Mouse (Mus musculus): ENCODE measurements around the gene Cux2. TPM values are rescaled to one million over a fixed set of nuclear protein-coding genes. Genes with fewer than 3 reads are reported as not detected.

Gene Cux2
- polyA plus RNA-seq, 1 experiment from 2014 or later, result 17.4 TPM

GRCm38 (mm10) chr5:122068563-122068962 is 18.7 kb upstream of the Cux2 start:
- no peaks in the 10 kb centered on the region for H3K9me3 ChIP-seq (ENCODE audit: control insufficient read depth, low read length)
- H3K4me3 ChIP-seq (ENCODE audit: low read depth, low read length), result no peak overlapping the region
- no peak for ATAC-seq (ENCODE audit: low FRiP score)
- 76% methylated on average over 13 of the region's 13 CpGs for WGBS
- no peak overlapping the region for H3K27ac ChIP-seq (ENCODE audit: low read depth, low read length)
- no peak overlapping the region for H3K9ac ChIP-seq (ENCODE audit: low read depth, low read length)
- H3K27me3 ChIP-seq (ENCODE audit: control insufficient read depth, insufficient read depth, low read length), result no peaks in the 10 kb centered on the region
- H3K36me3 ChIP-seq (ENCODE audit: control insufficient read depth, insufficient read depth, low read length), result no peaks in the 10 kb centered on the region
- H3K4me1 ChIP-seq (replicated peaks; ENCODE audit: control insufficient read depth, insufficient read depth, low read length), result no peaks in the 10 kb centered on the region
- no peak overlapping the region for H3K4me2 ChIP-seq (replicated peaks; ENCODE audit: low read depth, low read length)
- no peak for DNase-seq (ENCODE audit: low spot score)

- ATAC-seq (ENCODE audit: low FRiP score), result no peak
- no peaks in the 10 kb centered on the region for H3K36me3 ChIP-seq (ENCODE audit: control insufficient read depth, insufficient read depth, low read length)
- DNase-seq (ENCODE audit: low spot score), result no peak
- no peak overlapping the region for H3K27ac ChIP-seq (ENCODE audit: low read depth, low read length)
- no peak overlapping the region for H3K4me2 ChIP-seq (replicated peaks; ENCODE audit: low read depth, low read length)
- WGBS, result 80% methylated on average over 25 of the region's 25 CpGs
- no peak overlapping the region for H3K9ac ChIP-seq (ENCODE audit: low read depth, low read length)
- no peak overlapping the region for H3K4me3 ChIP-seq (ENCODE audit: low read depth, low read length)
- no peaks in the 10 kb centered on the region for H3K27me3 ChIP-seq (ENCODE audit: control insufficient read depth, insufficient read depth, low read length)
- H3K4me1 ChIP-seq (replicated peaks; ENCODE audit: control insufficient read depth, insufficient read depth, low read length), result 0 out of 2 replicates have a peak, but pooled peaks cover 2% of the 10 kb centered on the region
- H3K9me3 ChIP-seq (ENCODE audit: control insufficient read depth, low read length), result no peaks in the 10 kb centered on the region
Observed at GRCm38 (mm10) chr5:122063204-122063933, 13.5 kb upstream of the Cux2 start.

GRCm38 (mm10) chr5:122062479-122062878 is 12.6 kb upstream of the Cux2 start:
- no peak overlapping the region for H3K4me2 ChIP-seq (replicated peaks; ENCODE audit: low read depth, low read length)
- ATAC-seq (ENCODE audit: low FRiP score) (no peak), DNase-seq (ENCODE audit: low spot score) (no peak)
- peaks cover 1% of the 10 kb centered on the region; the same call in 1 of the 2 replicates for H3K9me3 ChIP-seq (ENCODE audit: control insufficient read depth, low read length)
- H3K9ac ChIP-seq (ENCODE audit: low read depth, low read length), result no peak overlapping the region
- no peaks in the 10 kb centered on the region for H3K27me3 ChIP-seq (ENCODE audit: control insufficient read depth, insufficient read depth, low read length)
- WGBS, result 35% methylated on average over 12 of the region's 12 CpGs
- H3K4me3 ChIP-seq (ENCODE audit: low read depth, low read length), result no peak overlapping the region
- 0 out of 2 replicates have a peak, but pooled peaks cover 2% of the 10 kb centered on the region for H3K4me1 ChIP-seq (replicated peaks; ENCODE audit: control insufficient read depth, insufficient read depth, low read length)
- no peaks in the 10 kb centered on the region for H3K36me3 ChIP-seq (ENCODE audit: control insufficient read depth, insufficient read depth, low read length)
- H3K27ac ChIP-seq (ENCODE audit: low read depth, low read length), result no peak overlapping the region

- DNase-seq (ENCODE audit: low spot score) (peak; percentile 54), ATAC-seq (ENCODE audit: low FRiP score) (peak; percentile 22; the same call in 1 of the 2 replicates)
- H3K4me2 ChIP-seq (replicated peaks; ENCODE audit: low read depth, low read length), result no peak overlapping the region; the same call in 1 of the 2 replicates
- H3K9ac ChIP-seq (ENCODE audit: low read depth, low read length), result no peak overlapping the region
- H3K4me3 ChIP-seq (ENCODE audit: low read depth, low read length), result no peak overlapping the region
- H3K9me3 ChIP-seq (ENCODE audit: control insufficient read depth, low read length), result peaks cover 3% of the 10 kb centered on the region; the same call in 1 of the 2 replicates
- H3K4me1 ChIP-seq (replicated peaks; ENCODE audit: control insufficient read depth, insufficient read depth, low read length), result 0 out of 2 replicates have a peak, but pooled peaks cover 2% of the 10 kb centered on the region
- WGBS, result 20% methylated on average over 10 of the region's 12 CpGs
- no peaks in the 10 kb centered on the region for H3K36me3 ChIP-seq (ENCODE audit: control insufficient read depth, insufficient read depth, low read length)
- H3K27me3 ChIP-seq (ENCODE audit: control insufficient read depth, insufficient read depth, low read length), result no peaks in the 10 kb centered on the region
- no peak overlapping the region for H3K27ac ChIP-seq (ENCODE audit: low read depth, low read length)
Observed at GRCm38 (mm10) chr5:122060767-122061333, 10.9 kb upstream of the Cux2 start.

GRCm38 (mm10) chr5:122059060-122060017 is 9.4 kb upstream of the Cux2 start:
- no peak overlapping the region for H3K4me3 ChIP-seq (ENCODE audit: low read depth, low read length)

GRCm38 (mm10) chr5:122057622-122058021 is 7.7 kb upstream of the Cux2 start:
- Histone ChIP-seq H3K36me3 (ENCODE audit: control insufficient read depth, insufficient read depth, low read length) (no peaks in the 10 kb centered on the region), H3K4me1 (replicated peaks; ENCODE audit: control insufficient read depth, insufficient read depth, low read length) (peaks cover 8% of the 10 kb centered on the region), H3K9me3 (ENCODE audit: control insufficient read depth, low read length) (peaks cover 3% of the 10 kb centered on the region; the same call in 1 of the 2 replicates), H3K27me3 (ENCODE audit: control insufficient read depth, insufficient read depth, low read length) (peaks cover 4% of the 10 kb centered on the region; the same call in 1 of the 2 replicates), H3K27ac (ENCODE audit: low read depth, low read length) (no peak overlapping the region), H3K9ac (ENCODE audit: low read depth, low read length) (no peak overlapping the region), H3K4me2 (replicated peaks; ENCODE audit: low read depth, low read length) (no peak overlapping the region), H3K4me3 (ENCODE audit: low read depth, low read length) (no peak overlapping the region)
- DNase-seq (ENCODE audit: low spot score) (peak; percentile 29), ATAC-seq (ENCODE audit: low FRiP score) (no peak)
- WGBS, result 69% methylated on average over 6 of the region's 6 CpGs

More at GRCm38 (mm10) chr5:122059060-122060017, 9.4 kb upstream of the Cux2 start:
- ATAC-seq (ENCODE audit: low FRiP score) (peak; percentile 49; the same call in 1 of the 2 replicates), DNase-seq (ENCODE audit: low spot score) (peak; percentile 85)
- Histone ChIP-seq H3K9ac (ENCODE audit: low read depth, low read length) (no peak overlapping the region), H3K27ac (ENCODE audit: low read depth, low read length) (no peak overlapping the region), H3K4me2 (replicated peaks; ENCODE audit: low read depth, low read length) (peak overlapping the region; percentile 33), H3K36me3 (ENCODE audit: control insufficient read depth, insufficient read depth, low read length) (no peaks in the 10 kb centered on the region), H3K4me1 (replicated peaks; ENCODE audit: control insufficient read depth, insufficient read depth, low read length) (0 out of 2 replicates have a peak, but pooled peaks cover 2% of the 10 kb centered on the region), H3K9me3 (ENCODE audit: control insufficient read depth, low read length) (peaks cover 3% of the 10 kb centered on the region; the same call in 1 of the 2 replicates), H3K27me3 (ENCODE audit: control insufficient read depth, insufficient read depth, low read length) (no peaks in the 10 kb centered on the region)
- WGBS, result 28% methylated on average over 38 of the region's 39 CpGs

- ATAC-seq (ENCODE audit: low FRiP score) (no peak), DNase-seq (ENCODE audit: low spot score) (no peak)
- no peaks in the 10 kb centered on the region for H3K36me3 ChIP-seq (ENCODE audit: control insufficient read depth, insufficient read depth, low read length)
- H3K4me2 ChIP-seq (replicated peaks; ENCODE audit: low read depth, low read length), result no peak overlapping the region
- H3K27ac ChIP-seq (ENCODE audit: low read depth, low read length), result no peak overlapping the region
- H3K9me3 ChIP-seq (ENCODE audit: control insufficient read depth, low read length), result peaks cover 3% of the 10 kb centered on the region; the same call in 1 of the 2 replicates
- H3K9ac ChIP-seq (ENCODE audit: low read depth, low read length), result no peak overlapping the region
- H3K27me3 ChIP-seq (ENCODE audit: control insufficient read depth, insufficient read depth, low read length), result peaks cover 4% of the 10 kb centered on the region; the same call in 1 of the 2 replicates
- peaks cover 6% of the 10 kb centered on the region for H3K4me1 ChIP-seq (replicated peaks; ENCODE audit: control insufficient read depth, insufficient read depth, low read length)
- H3K4me3 ChIP-seq (ENCODE audit: low read depth, low read length), result no peak overlapping the region
- WGBS, result 80% methylated on average over 8 of the region's 8 CpGs
Observed at GRCm38 (mm10) chr5:122056557-122056956, 6.7 kb upstream of the Cux2 start.

All from hindbrain, embryonic 11.5 days (tissue).